Comparison of ENCODE assay signal across 14 mouse cellular contexts in genomic region chr2:13407698-13408097, GRCm38 (mm10).
DNase-seq lines count a peak whose midpoint lies in the region; ATAC-seq and TF ChIP-seq lines count a peak whose summit lies in the region.
"Had no signal": no experiment of that assay in that cellular context is flagged by ENCODE, and none has a peak within 500 bp of the region (broad histone marks: within the 10 kb centered on the region; RNA-seq: fewer than 3 reads in every experiment).

No protein-coding gene starts in this region.

- intact Hi-C loops in heart, adult 2 months (cut with DNase I): no loop called here
- intact Hi-C loops in heart, postnatal 25 days (cut with DNase I): no loop called here

- H3K9me3 ChIP-seq in lung, postnatal 0 days (ENCODE audit: low read length): no peaks in the 10 kb centered on the region
- H3K9me3 ChIP-seq: hindbrain, embryonic 15.5 days; midbrain, embryonic 12.5 days had no signal

- H3K36me3 ChIP-seq in heart, adult 2 months (ENCODE audit: control insufficient read depth, insufficient read depth, low read length): peaks cover 10% of the 10 kb centered on the region
- H3K36me3 ChIP-seq in lung, postnatal 0 days (ENCODE audit: insufficient read depth, low read length): no peaks in the 10 kb centered on the region
- H3K36me3 ChIP-seq: hindbrain, embryonic 15.5 days; midbrain, embryonic 12.5 days had no signal

- no peaks in the 10 kb centered on the region for H3K79me2 ChIP-seq in heart, adult 2 months (replicated peaks; ENCODE audit: control insufficient read depth, insufficient read depth, low read length)

- TF ChIP-seq POLR2A in heart, adult 2 months (IDR thresholded peaks at IDR 0.05; ENCODE audit: insufficient read depth, low read depth, low read length): no peak
- no peak for TF ChIP-seq POLR2A in bone marrow macrophage, adult 2 months (IDR thresholded peaks at IDR 0.05; ENCODE audit: borderline replicate concordance, low read depth, low read length)

- no peak for TF ChIP-seq CTCF in heart, adult 2 months (IDR thresholded peaks at IDR 0.05)
- TF ChIP-seq CTCF in lung, postnatal 0 days (IDR thresholded peaks at IDR 0.05): no peak
- no peak for TF ChIP-seq CTCF in bone marrow macrophage, adult 2 months (IDR thresholded peaks at IDR 0.05; ENCODE audit: low read depth, low read length)

- H3K4me3 ChIP-seq in heart, adult 2 months: no peak overlapping the region
- H3K4me3 ChIP-seq in lung, postnatal 0 days (ENCODE audit: low read depth, low read length): no peak overlapping the region
- no peak overlapping the region for H3K4me3 ChIP-seq in bone marrow macrophage, adult 2 months (ENCODE audit: insufficient read depth, low read length)
- H3K4me3 ChIP-seq: hindbrain, embryonic 15.5 days; midbrain, embryonic 12.5 days had no signal

- H3K4me1 ChIP-seq in heart, adult 2 months (ENCODE audit: control insufficient read depth, insufficient read depth, low read length): peaks cover 12% of the 10 kb centered on the region
- H3K4me1 ChIP-seq in lung, postnatal 0 days (ENCODE audit: insufficient read depth, low read depth, low read length): peaks cover 3% of the 10 kb centered on the region; the same call in 1 of the 2 replicates
- H3K4me1 ChIP-seq in bone marrow macrophage, adult 2 months (ENCODE audit: control insufficient read depth, insufficient read depth, low read length): peaks cover 43% of the 10 kb centered on the region

- TF ChIP-seq EP300 in heart, adult 2 months (IDR thresholded peaks at IDR 0.05; ENCODE audit: insufficient read depth, low read depth, low read length): no peak
- peak; percentile 92 for TF ChIP-seq EP300 in lung, postnatal 0 days (IDR thresholded peaks at IDR 0.05)

- DNase-seq in heart, adult 2 months: no peak
- DNase-seq in heart, postnatal 25 days (ENCODE audit: low spot score): no peak
- peak; percentile 60 for DNase-seq in lung, postnatal 0 days (ENCODE audit: low spot score)
- no peak for DNase-seq in lung, postnatal 14 days
- DNase-seq in testis, postnatal 14 days (ENCODE audit: low spot score): no peak
- no peak for DNase-seq in cerebellum, adult 8-10 months
- DNase-seq: adrenal gland, postnatal 25 days; kidney, adult 8-10 months; layer of hippocampus, postnatal 36 days had no signal

- peak; percentile 76 for ATAC-seq in lung, postnatal 0 days
- ATAC-seq in megakaryocyte progenitor cell, adult 5-6 weeks (replicated peaks; ENCODE audit: poor library complexity): 0 out of 2 replicates have a peak, but pooled peaks have one; percentile 27

- H3K27ac ChIP-seq in heart, adult 2 months: peak overlapping the region; percentile 70
- peak overlapping the region; percentile 34 for H3K27ac ChIP-seq in lung, postnatal 0 days (ENCODE audit: low read length)
- peak overlapping the region; percentile 66 for H3K27ac ChIP-seq in bone marrow macrophage, adult 2 months (ENCODE audit: insufficient read depth, low read depth, low read length)
- H3K27ac ChIP-seq: hindbrain, embryonic 15.5 days; liver, embryonic 14.5 days; midbrain, embryonic 12.5 days had no signal

- H3K9ac ChIP-seq in heart, adult 2 months (ENCODE audit: low read depth, low read length): no peak overlapping the region
- no peak overlapping the region for H3K9ac ChIP-seq in lung, postnatal 0 days (replicated peaks; ENCODE audit: low read depth)
- H3K9ac ChIP-seq: hindbrain, embryonic 15.5 days; liver, embryonic 14.5 days; midbrain, embryonic 12.5 days had no signal

- H3K27me3 ChIP-seq in heart, adult 2 months (ENCODE audit: control insufficient read depth, insufficient read depth, low read length): no peaks in the 10 kb centered on the region
- no peaks in the 10 kb centered on the region for H3K27me3 ChIP-seq in lung, postnatal 0 days (replicated peaks; ENCODE audit: insufficient read depth, low read length)
- H3K27me3 ChIP-seq: hindbrain, embryonic 15.5 days; midbrain, embryonic 12.5 days had no signal

- H3K4me2 ChIP-seq in lung, postnatal 0 days (replicated peaks; ENCODE audit: low read depth, low read length): no peak overlapping the region
- H3K4me2 ChIP-seq: hindbrain, embryonic 15.5 days; midbrain, embryonic 12.5 days had no signal
